Mouse (Mus musculus): ENCODE results near the gene Tada2a.

DNA sequence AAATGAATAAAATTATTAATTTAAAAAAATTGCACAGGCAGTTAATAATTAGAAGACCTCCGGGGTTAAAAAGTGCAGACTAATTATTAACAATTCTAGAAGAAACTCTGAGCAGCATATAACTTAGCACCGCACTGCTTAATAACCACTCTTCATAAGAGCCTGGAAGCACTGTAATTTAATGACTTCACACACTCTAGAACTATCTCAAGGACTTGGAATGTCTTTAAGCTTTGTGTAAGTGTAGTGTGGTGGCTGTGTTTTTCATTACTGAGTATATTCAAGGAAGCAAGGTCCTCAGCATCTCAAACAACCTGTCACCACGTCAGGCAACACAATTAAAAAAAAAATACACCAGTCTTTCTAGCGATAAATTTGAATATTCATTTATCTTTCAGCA lies 34.3 kb downstream of the Tada2a start:
- TF ChIP-seq POLR2A (IDR thresholded peaks at IDR 0.05; ENCODE audit: borderline replicate concordance, extremely low read depth, low read depth, low read length) (no peak), CTCF (IDR thresholded peaks at IDR 0.05; ENCODE audit: insufficient read depth, low read length) (no peak)
